Mouse (Mus musculus): ENCODE results near the gene Zfp429. TPM values are rescaled to one million over a fixed set of nuclear protein-coding genes. Genes with fewer than 3 reads are reported as not detected.
A peak's percentile ranks its signal among the peaks of the same experiment; 100 is the strongest.
"Not testable (repeated sequence)": the region's sequence is repeated elsewhere in the genome, so short reads cannot be mapped to it uniquely, and the experiment has no call there.

The Zfp429 gene
- polyA plus RNA-seq (2014; fragmentation: Nextera tagmentation; extraction: Ambion mirVana) = 4.3 and 6.0 TPM in 2 replicates

DNA sequence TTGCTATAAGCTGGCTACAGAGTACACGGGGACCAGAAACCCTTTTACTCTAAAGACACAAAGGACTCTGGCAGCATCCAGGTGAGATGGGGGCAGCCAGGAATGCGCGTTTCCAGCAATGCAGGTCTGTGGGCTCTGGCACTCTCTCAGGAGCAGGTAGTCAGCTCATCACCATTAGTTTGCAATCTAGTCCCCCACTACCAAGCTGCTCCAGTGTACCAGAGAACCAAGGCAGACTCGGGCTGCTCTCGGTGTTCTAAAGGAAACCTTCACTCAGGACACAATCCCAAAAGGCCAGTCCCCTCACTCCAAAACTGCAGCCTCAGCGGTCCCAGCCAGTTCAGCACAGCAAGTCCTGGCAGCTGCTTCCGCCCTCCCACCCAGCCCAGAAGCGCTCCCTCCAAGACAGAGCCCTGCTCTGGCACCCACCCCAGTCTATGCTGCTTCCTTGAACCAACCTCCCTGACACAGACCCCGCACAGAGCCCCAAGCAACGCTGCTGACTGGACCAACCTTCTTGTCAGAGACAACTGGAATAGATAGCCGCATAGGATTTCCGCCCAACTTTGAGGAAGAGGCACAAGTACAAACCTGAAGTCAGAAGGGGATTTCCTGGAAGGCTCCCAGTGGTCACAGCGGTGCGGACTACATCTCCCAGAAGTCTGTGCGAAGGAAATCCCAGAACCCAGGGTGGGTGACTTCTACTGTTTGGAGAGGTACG is at the start of gene Zfp429:
Gene Zfp429, minus strand, starts transcription at position 637 of the 721 bp plus-strand sequence.
- ATAC-seq (ENCODE audit: low FRiP score, low TSS enrichment) = peak; percentile 97
- H3K4me3 ChIP-seq (ENCODE audit: low read length) = peak within 1 kb of the TSS; percentile 58
- WGBS = 2% methylated on average over 14 of the region's 16 CpGs
- H3K4me1 ChIP-seq (ENCODE audit: control insufficient read depth, insufficient read depth, low read length); H3K27ac ChIP-seq (ENCODE audit: low read depth, low read length); H3K27me3 ChIP-seq (ENCODE audit: control insufficient read depth, insufficient read depth, low read length); H3K9me3 ChIP-seq (ENCODE audit: control insufficient read depth, low read length); H3K36me3 ChIP-seq (ENCODE audit: control insufficient read depth, insufficient read depth, low read length): not testable (repeated sequence)
- peak within 1 kb of the TSS; percentile 57; the same call in 1 of the 2 replicates for H3K9ac ChIP-seq (ENCODE audit: low read depth, low read length)
- peak within 1 kb of the TSS; percentile 46 for H3K4me2 ChIP-seq (replicated peaks; ENCODE audit: low read depth, low read length)

GRCm38 (mm10) chr13:67437095-67437494 is 37.5 kb upstream of the Zfp429 start:
- not testable (repeated sequence) for H3K4me1 ChIP-seq (ENCODE audit: control insufficient read depth, insufficient read depth, low read length); ATAC-seq (ENCODE audit: low FRiP score, low TSS enrichment); H3K9me3 ChIP-seq (ENCODE audit: control insufficient read depth, low read length); H3K9ac ChIP-seq (ENCODE audit: low read depth, low read length); H3K36me3 ChIP-seq (ENCODE audit: control insufficient read depth, insufficient read depth, low read length); H3K4me2 ChIP-seq (replicated peaks; ENCODE audit: low read depth, low read length); H3K27ac ChIP-seq (ENCODE audit: low read depth, low read length); H3K4me3 ChIP-seq (ENCODE audit: low read length); H3K27me3 ChIP-seq (ENCODE audit: control insufficient read depth, insufficient read depth, low read length)
- 100% methylated on average over 1 of the region's 3 CpGs for WGBS

DNA sequence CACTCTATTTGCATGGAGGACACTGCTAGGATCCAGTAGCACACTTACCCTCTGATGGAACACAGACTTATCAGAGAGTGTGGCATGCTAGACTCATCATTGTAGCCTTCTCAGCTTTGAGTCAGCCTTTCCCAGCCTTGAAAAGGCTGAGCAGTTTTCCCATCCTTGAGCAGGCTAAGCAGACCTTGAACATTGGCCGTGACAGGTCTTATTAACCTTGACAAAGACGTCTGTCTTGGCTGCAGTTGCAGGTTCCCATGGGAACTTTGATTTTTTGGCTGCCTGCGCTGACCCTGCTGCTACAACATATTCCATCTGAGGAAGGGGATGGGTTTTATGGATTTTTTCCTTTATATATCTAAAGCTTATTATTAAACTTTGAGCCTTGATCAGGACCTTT is 28.5 kb upstream of the Zfp429 start:
- Histone ChIP-seq H3K4me3 (ENCODE audit: low read length) (no peak overlapping the region), H3K9ac (ENCODE audit: low read depth, low read length) (no peak overlapping the region), H3K36me3 (ENCODE audit: control insufficient read depth, insufficient read depth, low read length) (no peaks in the 10 kb centered on the region), H3K4me1 (ENCODE audit: control insufficient read depth, insufficient read depth, low read length) (no peaks in the 10 kb centered on the region), H3K27ac (ENCODE audit: low read depth, low read length) (no peak overlapping the region), H3K4me2 (replicated peaks; ENCODE audit: low read depth, low read length) (no peak overlapping the region), H3K27me3 (ENCODE audit: control insufficient read depth, insufficient read depth, low read length) (no peaks in the 10 kb centered on the region), H3K9me3 (ENCODE audit: control insufficient read depth, low read length) (no peaks in the 10 kb centered on the region)
- no peak for ATAC-seq (ENCODE audit: low FRiP score, low TSS enrichment)
- WGBS = 76% methylated on average over 3 of the region's 3 CpGs

DNA sequence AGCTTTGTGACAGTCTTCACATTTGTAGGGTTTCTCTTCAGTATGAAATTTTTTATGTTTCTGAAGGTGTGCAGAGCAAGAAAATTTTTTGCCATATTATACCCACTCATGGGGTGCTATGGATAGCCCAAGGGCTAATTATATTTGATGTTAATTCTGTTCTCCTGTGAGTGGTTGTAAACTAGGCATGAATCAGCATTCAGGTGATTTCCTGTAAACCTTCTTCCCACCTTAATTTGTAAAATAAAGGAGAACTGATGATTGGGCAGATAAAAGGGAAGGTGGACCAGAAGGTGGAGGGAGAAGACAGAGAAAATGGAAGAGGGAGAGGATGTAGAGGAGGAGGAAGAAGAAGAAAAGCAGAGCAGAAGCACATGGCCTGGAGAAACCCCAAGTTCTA is 26.1 kb upstream of the Zfp429 start:
- H3K9me3 ChIP-seq (ENCODE audit: control insufficient read depth, low read length); ATAC-seq (ENCODE audit: low FRiP score, low TSS enrichment); H3K4me2 ChIP-seq (replicated peaks; ENCODE audit: low read depth, low read length); H3K36me3 ChIP-seq (ENCODE audit: control insufficient read depth, insufficient read depth, low read length); H3K27ac ChIP-seq (ENCODE audit: low read depth, low read length); H3K27me3 ChIP-seq (ENCODE audit: control insufficient read depth, insufficient read depth, low read length); H3K4me3 ChIP-seq (ENCODE audit: low read length); H3K4me1 ChIP-seq (ENCODE audit: control insufficient read depth, insufficient read depth, low read length); H3K9ac ChIP-seq (ENCODE audit: low read depth, low read length): not testable (repeated sequence)

GRCm38 (mm10) chr13:67422532-67422931 is 22.9 kb upstream of the Zfp429 start:
- WGBS = 86% methylated on average over 2 of the region's 2 CpGs
- H3K4me1 ChIP-seq (ENCODE audit: control insufficient read depth, insufficient read depth, low read length); H3K27ac ChIP-seq (ENCODE audit: low read depth, low read length); H3K9ac ChIP-seq (ENCODE audit: low read depth, low read length); H3K4me2 ChIP-seq (replicated peaks; ENCODE audit: low read depth, low read length); H3K27me3 ChIP-seq (ENCODE audit: control insufficient read depth, insufficient read depth, low read length); H3K36me3 ChIP-seq (ENCODE audit: control insufficient read depth, insufficient read depth, low read length); H3K9me3 ChIP-seq (ENCODE audit: control insufficient read depth, low read length); H3K4me3 ChIP-seq (ENCODE audit: low read length); ATAC-seq (ENCODE audit: low FRiP score, low TSS enrichment): not testable (repeated sequence)

GRCm38 (mm10) chr13:67421207-67421857 is 21.7 kb upstream of the Zfp429 start, which contains the start of gene Zfp459:
Zfp459 (minus strand) TSS chr13:67421418.
- peak within 1 kb of the TSS; percentile 37 for H3K9ac ChIP-seq (ENCODE audit: low read depth, low read length)
- WGBS = 2% methylated on average over 22 of the region's 22 CpGs
- peak within 1 kb of the TSS; percentile 49 for H3K4me3 ChIP-seq (ENCODE audit: low read length)
- no peaks in the 10 kb centered on the region for H3K36me3 ChIP-seq (ENCODE audit: control insufficient read depth, insufficient read depth, low read length)
- H3K4me1 ChIP-seq (ENCODE audit: control insufficient read depth, insufficient read depth, low read length) = no peaks in the 10 kb centered on the region
- peak within 1 kb of the TSS; percentile 59 for H3K4me2 ChIP-seq (replicated peaks; ENCODE audit: low read depth, low read length)
- H3K27ac ChIP-seq (ENCODE audit: low read depth, low read length) = no peak within 1 kb of the TSS
- ATAC-seq (ENCODE audit: low FRiP score, low TSS enrichment) = peak; percentile 91
- H3K27me3 ChIP-seq (ENCODE audit: control insufficient read depth, insufficient read depth, low read length) = no peaks in the 10 kb centered on the region
- H3K9me3 ChIP-seq (ENCODE audit: control insufficient read depth, low read length) = no peaks in the 10 kb centered on the region

DNA sequence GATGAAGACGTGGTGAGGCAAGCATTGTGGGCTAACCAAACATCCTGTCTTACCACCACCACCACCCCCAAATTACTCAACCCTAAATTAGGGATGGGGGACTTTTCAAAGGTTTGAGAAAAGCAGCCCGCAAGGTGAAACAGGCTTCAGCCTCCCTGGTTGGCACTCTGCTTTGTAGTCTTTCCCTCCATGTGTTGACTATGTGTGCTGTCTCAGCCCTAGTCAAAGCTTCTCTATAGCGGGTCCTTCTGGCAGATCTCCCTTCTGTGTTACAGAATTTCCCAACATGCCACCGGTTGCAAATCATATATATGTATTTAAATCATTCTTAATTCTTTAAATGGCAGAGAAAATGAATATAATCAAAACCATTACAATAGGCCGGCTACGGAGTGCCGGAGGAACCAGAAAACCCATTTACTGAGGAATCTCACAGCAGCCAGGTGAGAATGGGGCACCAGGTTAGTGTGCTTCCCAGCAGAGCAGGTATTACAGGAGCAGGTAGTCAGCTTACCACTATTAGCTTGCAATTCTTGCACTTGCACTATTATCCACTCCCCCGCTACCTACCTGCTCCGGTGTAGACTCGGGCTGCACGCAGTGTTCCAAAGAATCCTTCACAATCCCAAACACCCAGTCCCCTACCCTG is 21.1 kb upstream of the Zfp429 start:
- H3K9ac ChIP-seq (ENCODE audit: low read depth, low read length) = peak overlapping the region; percentile 37
- no peak for ATAC-seq (ENCODE audit: low FRiP score, low TSS enrichment)
- 33% methylated on average over 11 of the region's 11 CpGs for WGBS
- no peaks in the 10 kb centered on the region for H3K4me1 ChIP-seq (ENCODE audit: control insufficient read depth, insufficient read depth, low read length)
- peak overlapping the region; percentile 59 for H3K4me2 ChIP-seq (replicated peaks; ENCODE audit: low read depth, low read length)
- H3K27me3 ChIP-seq (ENCODE audit: control insufficient read depth, insufficient read depth, low read length) = no peaks in the 10 kb centered on the region
- H3K27ac ChIP-seq (ENCODE audit: low read depth, low read length) = no peak overlapping the region
- H3K4me3 ChIP-seq (ENCODE audit: low read length) = peak overlapping the region; percentile 49
- no peaks in the 10 kb centered on the region for H3K9me3 ChIP-seq (ENCODE audit: control insufficient read depth, low read length)
- H3K36me3 ChIP-seq (ENCODE audit: control insufficient read depth, insufficient read depth, low read length) = no peaks in the 10 kb centered on the region

GRCm38 (mm10) chr13:67416811-67417210 is 17.2 kb upstream of the Zfp429 start:
- Histone ChIP-seq H3K36me3 (ENCODE audit: control insufficient read depth, insufficient read depth, low read length) (no peaks in the 10 kb centered on the region), H3K4me2 (replicated peaks; ENCODE audit: low read depth, low read length) (no peak overlapping the region), H3K9me3 (ENCODE audit: control insufficient read depth, low read length) (no peaks in the 10 kb centered on the region), H3K4me1 (ENCODE audit: control insufficient read depth, insufficient read depth, low read length) (no peaks in the 10 kb centered on the region), H3K4me3 (ENCODE audit: low read length) (no peak overlapping the region), H3K27ac (ENCODE audit: low read depth, low read length) (no peak overlapping the region), H3K9ac (ENCODE audit: low read depth, low read length) (no peak overlapping the region), H3K27me3 (ENCODE audit: control insufficient read depth, insufficient read depth, low read length) (no peaks in the 10 kb centered on the region)
- WGBS = 95% methylated on average over 3 of the region's 3 CpGs
- ATAC-seq (ENCODE audit: low FRiP score, low TSS enrichment) = no peak

DNA sequence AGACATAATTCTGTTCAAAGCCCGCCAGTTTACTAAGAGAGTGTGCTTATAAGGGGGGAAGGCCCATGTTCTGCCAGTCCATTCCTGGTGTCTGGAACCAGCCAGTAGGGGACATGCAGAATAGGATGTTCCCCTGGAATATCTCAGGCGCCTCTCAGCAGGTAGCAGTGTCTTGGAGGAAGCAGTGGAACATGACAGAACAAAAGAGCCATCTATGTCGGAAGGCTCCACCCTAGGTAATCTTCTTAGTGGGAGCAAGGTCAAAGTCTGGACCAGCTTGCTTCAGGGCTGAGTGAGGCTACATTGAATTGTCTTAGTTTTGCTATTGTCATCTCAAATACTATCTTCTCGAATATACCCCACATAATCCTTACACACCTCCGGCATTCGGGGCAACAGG is 16.1 kb upstream of the Zfp429 start:
- no peak for ATAC-seq (ENCODE audit: low FRiP score, low TSS enrichment)
- no peaks in the 10 kb centered on the region for H3K9me3 ChIP-seq (ENCODE audit: control insufficient read depth, low read length)
- no peaks in the 10 kb centered on the region for H3K27me3 ChIP-seq (ENCODE audit: control insufficient read depth, insufficient read depth, low read length)
- WGBS = 90% methylated on average over 6 of the region's 6 CpGs
- H3K36me3 ChIP-seq (ENCODE audit: control insufficient read depth, insufficient read depth, low read length) = no peaks in the 10 kb centered on the region
- no peak overlapping the region for H3K9ac ChIP-seq (ENCODE audit: low read depth, low read length)
- H3K27ac ChIP-seq (ENCODE audit: low read depth, low read length) = no peak overlapping the region
- H3K4me1 ChIP-seq (ENCODE audit: control insufficient read depth, insufficient read depth, low read length) = no peaks in the 10 kb centered on the region
- H3K4me3 ChIP-seq (ENCODE audit: low read length) = no peak overlapping the region
- H3K4me2 ChIP-seq (replicated peaks; ENCODE audit: low read depth, low read length) = no peak overlapping the region

All from kidney, embryonic 14.5 days (tissue).